Mouse (Mus musculus) cerebellum, adult 2 months (tissue): ENCODE results near the gene Bicc1.

ENCODE experiments used
- CTCF ChIP-seq: fragments of 200-500 bp; IDR thresholded peaks from 2 replicates; pipeline ENCODE4 v1.5.1; 2011; ENCODE audit warnings: low read depth, mild to moderate bottlenecking, control low read depth, low read length, moderate library complexity, borderline replicate concordance; ENCODE audit not compliant: insufficient read depth
- POLR2A ChIP-seq: fragments of 200-500 bp; IDR thresholded peaks from 2 replicates; pipeline ENCODE4 v1.6.1; 2011; ENCODE audit warnings: low read length, control low read depth, borderline replicate concordance; ENCODE audit not compliant: insufficient read depth

DNA sequence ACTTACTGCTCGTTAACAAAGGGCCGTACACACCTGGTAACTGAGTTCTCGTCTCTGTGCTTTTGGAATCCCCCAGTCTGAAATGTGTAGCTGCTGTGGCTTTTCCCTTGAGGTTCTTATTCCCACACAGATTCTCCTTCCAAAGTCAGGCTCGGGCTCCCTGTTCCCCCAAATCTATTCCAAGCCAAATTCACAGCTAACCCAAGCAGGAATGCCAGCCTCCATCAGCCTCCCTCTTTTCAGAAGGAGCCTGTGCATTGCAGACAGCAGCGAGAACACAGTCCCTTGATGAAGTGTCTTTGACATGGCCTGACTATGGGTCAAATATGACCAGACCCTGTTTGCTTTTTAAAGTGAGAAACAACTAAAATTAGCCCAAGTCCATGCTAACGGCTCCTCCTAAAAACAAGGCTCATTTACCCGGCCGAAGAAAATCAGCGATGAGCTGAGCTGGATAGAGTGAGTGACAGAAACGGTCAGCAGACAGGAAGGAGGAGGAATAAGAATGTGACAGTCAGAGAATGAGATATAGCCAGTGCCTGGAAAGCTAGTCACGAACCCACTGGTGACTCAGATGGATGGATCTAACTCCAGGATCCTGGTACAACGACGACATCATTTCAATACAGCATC is 240.4 kb downstream of the Bicc1 start:
- TF ChIP-seq CTCF: no peak
- no peak for TF ChIP-seq POLR2A
